Mouse (Mus musculus) stomach, embryonic 14.5 days (tissue): Measurements from ENCODE around the gene Gmcl1. TPM values are rescaled to one million over a fixed set of nuclear protein-coding genes. Genes with fewer than 3 reads are reported as not detected.

Source experiments
- ATAC-seq: fragments of 200-750 bp; cut with Nextera tagmentation; 2 replicates; pipeline ENCODE4 v1.8.0; 2017; ENCODE audit warnings: low read depth, moderate TSS enrichment; ENCODE audit not compliant: insufficient number of reproducible peaks, insufficient read depth, low FRiP score
- H3K27ac ChIP-seq: fragments of 300-500 bp; sonication (generic); 2 replicates; pipeline ENCODE4 v1.5.1; 2014; ENCODE audit warnings: mild to moderate bottlenecking, low read length, moderate library complexity, mixed read lengths
- H3K27me3 ChIP-seq: fragments of 300-500 bp; sonication (generic); 2 replicates; pipeline ENCODE4 v1.6.1; 2014; ENCODE audit warnings: low read length, control low read depth, mixed read lengths; ENCODE audit not compliant: control insufficient read depth, insufficient read depth
- H3K36me3 ChIP-seq: fragments of 300-500 bp; sonication (generic); 2 replicates; pipeline ENCODE4 v1.6.1; 2014; ENCODE audit warnings: mild to moderate bottlenecking, control low read depth, low read length, moderate library complexity, mixed read lengths; ENCODE audit not compliant: control insufficient read depth, insufficient read depth
- H3K4me1 ChIP-seq: fragments of 300-500 bp; sonication (generic); 2 replicates; pipeline ENCODE4 v1.6.1; 2014; ENCODE audit warnings: low read length, control low read depth, mixed read lengths; ENCODE audit not compliant: control insufficient read depth, insufficient read depth
- H3K4me2 ChIP-seq: fragments of 300-500 bp; sonication (generic); replicated peaks from 2 replicates; pipeline ENCODE4 v1.6.1; 2014; ENCODE audit warnings: low read depth, low read length, control low read depth
- H3K4me3 ChIP-seq: fragments of 300-500 bp; sonication (generic); 2 replicates; pipeline ENCODE4 v1.5.1; 2014; ENCODE audit warnings: low read depth, low read length, control low read depth
- H3K9ac ChIP-seq: fragments of 300-500 bp; sonication (generic); replicated peaks from 2 replicates; pipeline ENCODE4 v1.6.1; 2014; ENCODE audit warnings: low read depth, mild to moderate bottlenecking, control low read depth, low read length, moderate library complexity, mixed read lengths
- H3K9me3 ChIP-seq: fragments of 300-500 bp; sonication (generic); 2 replicates; pipeline ENCODE4 v1.6.1; 2016; ENCODE audit warnings: low read depth, low read length, control low read depth; ENCODE audit not compliant: control insufficient read depth
- WGBS: fragments of 180-500 bp; shearing (Covaris S2); extraction: QIAGEN DNeasy Blood & Tissue Kit; methylation state at CpG from one replicate; pipeline ENCODE4 v1.1.7; 2014; 5-methylcytosine and 5-hydroxymethylcytosine counted together
- polyA plus RNA-seq: library from polyadenylated mRNA; unstranded; fragments of >200 nt; fragmentation: Nextera tagmentation; extraction: Ambion mirVana; gene quantifications from 2 replicates; pipeline ENCODE4 v1.2.1, GENCODE M21; 2014

Gene Gmcl1
- polyA plus RNA-seq, 1 experiment from 2014 or later = 30.9 TPM

GRCm38 (mm10) chr6:86683872-86684654 is 49.1 kb downstream of the Gmcl1 start, which contains the start of gene Snrnp27:
Gene Snrnp27 (minus strand): TSS chr6:86684522.
- peaks cover 5% of the 10 kb centered on the region; the same call in 1 of the 2 replicates for H3K4me1 ChIP-seq
- WGBS = 3% methylated on average over 36 of the region's 36 CpGs
- H3K9ac ChIP-seq = peak within 1 kb of the TSS; percentile 82
- no peaks in the 10 kb centered on the region for H3K9me3 ChIP-seq
- peak within 1 kb of the TSS; percentile 73 for H3K4me3 ChIP-seq
- H3K27me3 ChIP-seq = no peaks in the 10 kb centered on the region
- ATAC-seq = peak; percentile 92
- peak within 1 kb of the TSS; percentile 2; the same call in 1 of the 2 replicates for H3K27ac ChIP-seq
- peak within 1 kb of the TSS; percentile 68 for H3K4me2 ChIP-seq
- H3K36me3 ChIP-seq = peaks cover 30% of the 10 kb centered on the region

DNA sequence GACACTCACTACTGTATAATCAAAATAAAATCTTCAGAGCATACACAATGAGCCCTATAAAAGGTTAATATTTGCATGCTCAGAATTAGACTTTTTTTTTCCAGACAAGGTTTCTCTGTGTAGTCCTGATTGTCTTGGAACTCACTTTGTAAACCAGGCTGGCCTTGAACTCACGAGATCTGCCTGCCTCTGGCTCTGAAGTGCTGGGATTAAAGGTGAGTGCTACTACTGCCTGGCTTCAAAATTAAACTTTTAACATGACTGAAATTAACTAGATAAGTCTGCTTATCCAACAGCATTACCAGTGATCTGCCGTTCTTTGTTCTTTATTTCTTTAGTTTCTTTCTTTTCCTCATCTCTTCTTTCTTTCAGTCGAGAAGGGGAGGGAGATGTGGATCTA is 51.9 kb downstream of the Gmcl1 start:
- Histone ChIP-seq H3K36me3 (peaks cover 56% of the 10 kb centered on the region), H3K4me3 (no peak overlapping the region), H3K27me3 (no peaks in the 10 kb centered on the region), H3K4me2 (no peak overlapping the region), H3K9ac (no peak overlapping the region), H3K9me3 (no peaks in the 10 kb centered on the region), H3K27ac (no peak overlapping the region), H3K4me1 (peaks cover 5% of the 10 kb centered on the region; the same call in 1 of the 2 replicates)
- 87% methylated on average over 3 of the region's 3 CpGs for WGBS
- ATAC-seq = no peak

- no peak for ATAC-seq
- Histone ChIP-seq H3K4me3 (no peak overlapping the region), H3K27ac (no peak overlapping the region), H3K4me2 (no peak overlapping the region), H3K4me1 (peaks cover 1% of the 10 kb centered on the region; the same call in 1 of the 2 replicates), H3K9me3 (no peaks in the 10 kb centered on the region), H3K27me3 (no peaks in the 10 kb centered on the region), H3K9ac (no peak overlapping the region), H3K36me3 (peaks cover 71% of the 10 kb centered on the region)
- 89% methylated on average over 6 of the region's 6 CpGs for WGBS
These were observed 54.8 kb downstream of the Gmcl1 start for GRCm38 (mm10) chr6:86678341-86678740.

- H3K4me3 ChIP-seq = no peak overlapping the region
- H3K27me3 ChIP-seq = no peaks in the 10 kb centered on the region
- ATAC-seq = no peak
- H3K4me1 ChIP-seq = peaks cover 7% of the 10 kb centered on the region
- no peak overlapping the region for H3K27ac ChIP-seq
- WGBS = 15% methylated on average over 2 of the region's 2 CpGs
- H3K9me3 ChIP-seq = no peaks in the 10 kb centered on the region
- H3K9ac ChIP-seq = no peak overlapping the region
- H3K36me3 ChIP-seq = peaks cover 29% of the 10 kb centered on the region
- H3K4me2 ChIP-seq = no peak overlapping the region
These were observed 62.3 kb downstream of the Gmcl1 start for GRCm38 (mm10) chr6:86670873-86671272.

GRCm38 (mm10) chr6:86669240-86669727 is 63.9 kb downstream of the Gmcl1 start:
- Histone ChIP-seq H3K4me2 (peak overlapping the region; percentile 69), H3K9me3 (no peaks in the 10 kb centered on the region), H3K36me3 (peaks cover 17% of the 10 kb centered on the region), H3K27me3 (no peaks in the 10 kb centered on the region), H3K4me3 (peak overlapping the region; percentile 82), H3K9ac (peak overlapping the region; percentile 22; the same call in 1 of the 2 replicates), H3K4me1 (peaks cover 7% of the 10 kb centered on the region), H3K27ac (0 out of 2 replicates have a peak overlapping the region, but pooled peaks have one; percentile 44)
- peak; percentile 100 for ATAC-seq
- WGBS = 1% methylated on average over 31 of the region's 37 CpGs

GRCm38 (mm10) chr6:86668580-86669239 is 64.5 kb downstream of the Gmcl1 start, which contains the start of gene Mxd1:
Gene Mxd1 (minus strand): TSS chr6:86669161.
- under 1% methylated on average over 74 of the region's 76 CpGs for WGBS
- Histone ChIP-seq H3K36me3 (peaks cover 18% of the 10 kb centered on the region), H3K9ac (peak within 1 kb of the TSS; percentile 69), H3K27me3 (no peaks in the 10 kb centered on the region), H3K27ac (0 out of 2 replicates have a peak within 1 kb of the TSS, but pooled peaks have one; percentile 44), H3K4me2 (peak within 1 kb of the TSS; percentile 84), H3K9me3 (no peaks in the 10 kb centered on the region), H3K4me3 (peak within 1 kb of the TSS; percentile 82), H3K4me1 (peaks cover 7% of the 10 kb centered on the region)
- ATAC-seq = no peak

GRCm38 (mm10) chr6:86667061-86667460 is 66.1 kb downstream of the Gmcl1 start:
- Histone ChIP-seq H3K27ac (no peak overlapping the region), H3K36me3 (peaks cover 21% of the 10 kb centered on the region), H3K4me1 (peaks cover 7% of the 10 kb centered on the region), H3K27me3 (no peaks in the 10 kb centered on the region), H3K4me3 (no peak overlapping the region), H3K9ac (no peak overlapping the region), H3K4me2 (no peak overlapping the region), H3K9me3 (no peaks in the 10 kb centered on the region)
- no peak for ATAC-seq
- WGBS = 91% methylated on average over 10 of the region's 10 CpGs

DNA sequence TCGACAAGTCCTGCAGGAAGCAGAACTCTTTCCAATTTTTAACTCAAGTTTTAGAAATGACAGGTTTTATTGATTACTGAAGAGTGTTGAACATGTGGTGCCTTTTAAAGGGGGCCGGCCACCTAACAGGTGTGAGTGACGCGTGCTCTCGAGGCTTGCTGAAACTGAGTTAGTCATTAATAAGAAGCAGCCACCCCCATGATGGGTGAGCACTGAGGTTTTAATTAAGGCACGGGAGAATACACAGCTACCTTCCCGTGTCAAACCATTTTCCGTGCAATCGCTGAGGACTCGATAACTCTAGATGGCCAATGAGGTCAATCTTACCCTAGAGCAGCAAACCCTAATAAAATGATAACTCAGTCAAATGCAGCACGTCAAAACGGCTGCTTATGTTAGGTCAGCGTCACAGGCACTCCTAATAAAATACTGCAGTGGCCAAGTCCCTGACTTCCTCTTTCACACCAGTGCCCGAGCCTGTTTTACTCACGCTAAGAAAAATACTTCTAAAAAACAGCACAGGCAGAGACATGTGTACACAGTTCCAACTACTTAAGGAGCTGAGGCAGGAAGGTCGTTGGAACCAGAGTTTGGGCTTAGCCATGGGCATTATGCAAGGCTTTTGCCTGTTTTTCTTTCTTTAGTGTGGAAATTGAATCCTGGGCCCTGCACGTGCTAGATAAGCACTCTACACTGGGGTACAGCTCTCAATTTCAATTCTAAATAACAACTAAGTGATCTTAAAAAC is 67.4 kb downstream of the Gmcl1 start:
- Histone ChIP-seq H3K4me3 (no peak overlapping the region), H3K36me3 (peaks cover 21% of the 10 kb centered on the region), H3K4me2 (no peak overlapping the region), H3K9me3 (no peaks in the 10 kb centered on the region), H3K27me3 (no peaks in the 10 kb centered on the region), H3K9ac (no peak overlapping the region), H3K27ac (no peak overlapping the region), H3K4me1 (peaks cover 7% of the 10 kb centered on the region)
- WGBS = 77% methylated on average over 17 of the region's 17 CpGs
- no peak for ATAC-seq
